Mouse (Mus musculus): Measurements from ENCODE around the gene Nosip.

- TF ChIP-seq POLR2A (IDR thresholded peaks at IDR 0.05; ENCODE audit: control insufficient read depth, low read depth, low read length) (no peak), CTCF (IDR thresholded peaks at IDR 0.05; ENCODE audit: control insufficient read depth, insufficient read depth, insufficient replicate concordance, low read depth, low read length) (no peak)
Observed at GRCm38 (mm10) chr7:45052181-45052861, 9.9 kb upstream of the Nosip start.
